Mouse (Mus musculus) erythroblast, embryonic 14.5 days (primary cell): ENCODE results near the gene Rab20.

Experiments
- GATA1 ChIP-seq: IDR thresholded peaks from 2 replicates; pipeline ENCODE4 v1.6.1; 2012; ENCODE audit warnings: low read length, inconsistent platforms, mixed read lengths
- TAL1 ChIP-seq: IDR thresholded peaks from 3 replicates; pipeline ENCODE4 v1.6.1; 2012; ENCODE audit warnings: low read length, inconsistent platforms, mixed read lengths

- no peak for TF ChIP-seq GATA1
- no peak for TF ChIP-seq TAL1
Measured at GRCm38 (mm10) chr8:11518676-11519075, 40.2 kb upstream of the Rab20 start.
